Mouse (Mus musculus) T-helper 2 cell (primary cell): ENCODE results near the gene 4930562C15Rik.

Experiments
- in situ Hi-C: fragments of 300-600 bp; cut with MboI, MseI; formaldehyde crosslinking; loops from one replicate; pipeline ENCODE4 v1.15.1; 2025; ENCODE audit warnings: high pct_unique_total_duplicates

4930562C15Rik gene

GRCm38 (mm10) chr16:4913783-4914735 lies 78.8 kb downstream of the 4930562C15Rik start:
- in situ Hi-C loops: no loop called here

- in situ Hi-C loops: no loop called here
These were observed 80.7 kb downstream of the 4930562C15Rik start for GRCm38 (mm10) chr16:4915931-4916330.

- in situ Hi-C loops: no loop called here
These were observed 81.4 kb downstream of the 4930562C15Rik start for GRCm38 (mm10) chr16:4916608-4917007.
